Mouse (Mus musculus) layer of hippocampus, adult 18-20 months (tissue): ENCODE results near the gene Pds5a. TPM values are rescaled to one million over a fixed set of nuclear protein-coding genes. Genes with fewer than 3 reads are reported as not detected.
A peak's percentile ranks its signal among the peaks of the same experiment; 100 is the strongest.
"Not testable (repeated sequence)": the region's sequence is repeated elsewhere in the genome, so short reads cannot be mapped to it uniquely, and the experiment has no call there.

Experiments used
- DNase-seq, 2 experiments: peaks; one replicate each; pipeline ENCODE4 v3.0.0; 2022; ENCODE audit warnings: low spot score in 2 of 2
- long read RNA-seq: library from polyadenylated mRNA; stranded (forward); transcript quantifications from one replicate; pipeline ENCODE4 v2.0.0, GENCODE M21; 2021
- total RNA-seq, 2 experiments: library from RNA; stranded (reverse); gene quantifications; 2 replicates each; pipeline ENCODE4 v1.2.3; 2021

The Pds5a gene
- 10 to 100 TPM; 79.3 to 80.0 TPM for total RNA-seq
- long read RNA-seq, full-length matches to known transcripts = 2 of 34 reads
- long read RNA-seq, partial matches to known transcripts = 6 of 34 reads
- long read RNA-seq, other reads (novel, unspliced or antisense) = 26 of 34 reads

DNA sequence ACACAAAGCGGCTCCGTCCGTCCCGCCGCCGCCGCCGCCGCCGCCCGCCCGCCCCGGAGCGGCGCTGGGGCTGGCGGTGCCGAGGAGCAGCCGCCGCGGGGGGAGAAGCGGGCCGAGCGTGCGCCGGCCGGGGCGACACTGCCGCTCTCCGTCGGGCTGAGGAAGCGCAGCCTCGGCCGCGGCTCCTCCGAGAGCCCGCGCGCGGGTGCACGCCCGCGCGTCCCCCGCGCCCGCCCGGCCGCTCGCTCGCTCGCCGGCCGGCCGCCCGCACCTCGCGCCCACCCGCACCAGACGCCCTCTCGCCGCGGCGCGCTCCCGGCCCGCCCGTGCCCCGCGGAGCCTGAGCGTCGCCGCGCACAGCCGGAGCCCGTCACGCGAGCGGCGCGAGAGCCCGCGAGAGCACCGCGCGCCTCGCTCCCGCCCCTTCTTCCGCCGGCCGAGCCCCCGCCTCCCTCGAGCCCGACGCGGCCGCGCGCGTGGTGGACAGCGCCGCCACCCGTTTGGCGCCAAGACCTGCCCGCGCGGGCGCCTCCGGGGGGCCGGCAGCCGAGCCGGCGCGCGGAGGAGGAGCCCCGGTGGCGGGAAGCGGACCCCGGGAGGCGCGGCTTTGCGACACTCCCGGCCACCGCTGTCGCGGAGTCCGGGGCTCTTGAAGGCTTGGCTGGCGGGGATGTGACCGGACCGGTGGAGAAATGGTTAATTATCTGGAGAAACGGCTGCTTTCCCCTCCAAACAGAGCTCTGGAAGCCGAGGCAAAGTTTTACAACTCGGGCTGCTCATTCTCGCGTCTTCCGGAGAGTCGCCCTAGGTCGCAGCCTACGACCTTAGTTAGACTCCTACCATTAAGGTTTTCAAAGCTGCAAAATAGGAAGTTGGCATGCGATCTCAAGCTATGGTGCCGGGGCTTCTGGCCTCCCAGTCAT, at the start of gene Pds5a:
Gene Pds5a (minus strand): TSS at position 438 of the 923 bp plus-strand sequence.
- DNase-seq = peak; percentile 76 to 84

DNA sequence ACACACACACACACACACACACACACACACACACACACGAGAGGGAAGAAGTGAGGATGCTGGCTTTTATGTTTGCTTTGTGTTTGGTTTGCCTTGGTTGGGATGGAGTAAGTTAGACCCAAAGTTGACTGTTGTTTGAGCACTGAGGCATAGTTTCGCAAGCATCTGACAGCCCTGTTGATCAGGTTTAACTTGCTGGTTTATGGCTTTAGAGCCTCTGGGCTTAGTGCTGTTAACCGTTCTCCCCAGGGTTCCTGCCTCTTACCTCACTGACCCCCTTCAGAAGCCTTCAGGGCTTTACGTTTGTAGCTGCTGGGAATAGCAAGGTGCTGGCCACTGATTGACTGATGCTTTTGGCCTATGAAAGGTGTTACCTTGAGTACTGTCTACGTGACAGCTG, 48.8 kb upstream of the Pds5a start:
- no peak for DNase-seq

DNA sequence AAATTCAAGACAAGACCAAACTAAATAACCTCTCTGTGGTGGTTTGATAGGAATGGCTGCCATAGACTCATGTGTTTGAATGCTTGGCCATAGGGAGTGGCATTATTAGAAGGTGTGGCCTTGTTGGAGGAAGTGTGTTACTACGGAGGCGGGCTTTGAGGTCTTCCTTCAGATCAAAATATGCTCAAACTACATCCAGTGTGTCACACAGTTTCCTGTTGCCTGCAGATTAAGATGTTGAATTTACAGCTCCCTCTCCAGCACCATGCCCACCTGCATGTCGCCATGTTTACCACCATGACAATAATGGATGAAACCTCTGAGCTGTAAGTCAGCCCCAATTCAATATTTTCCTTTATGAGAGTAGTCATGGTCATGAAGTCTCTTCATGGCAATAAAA, 41.3 kb upstream of the Pds5a start:
- DNase-seq = no peak

DNA sequence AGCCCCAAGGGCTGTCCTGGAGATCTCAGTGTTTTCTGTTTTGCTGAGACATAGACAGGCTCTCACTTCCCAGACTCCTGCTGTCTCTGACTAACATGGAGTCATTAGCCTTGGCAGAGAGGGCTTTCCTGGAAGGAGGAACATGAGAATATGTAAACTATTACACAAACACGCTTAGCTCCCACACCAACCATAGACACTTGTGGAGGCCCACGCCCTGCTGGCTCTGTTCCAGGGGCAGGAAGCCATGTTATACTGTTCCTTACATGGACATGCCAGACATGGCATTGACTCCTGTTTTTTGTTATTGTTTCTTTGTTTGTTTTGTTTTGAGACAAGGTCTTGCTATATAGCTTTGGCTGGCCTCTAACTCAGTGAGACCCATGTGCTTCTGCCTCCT, 37.5 kb upstream of the Pds5a start:
- DNase-seq = no peak

DNA sequence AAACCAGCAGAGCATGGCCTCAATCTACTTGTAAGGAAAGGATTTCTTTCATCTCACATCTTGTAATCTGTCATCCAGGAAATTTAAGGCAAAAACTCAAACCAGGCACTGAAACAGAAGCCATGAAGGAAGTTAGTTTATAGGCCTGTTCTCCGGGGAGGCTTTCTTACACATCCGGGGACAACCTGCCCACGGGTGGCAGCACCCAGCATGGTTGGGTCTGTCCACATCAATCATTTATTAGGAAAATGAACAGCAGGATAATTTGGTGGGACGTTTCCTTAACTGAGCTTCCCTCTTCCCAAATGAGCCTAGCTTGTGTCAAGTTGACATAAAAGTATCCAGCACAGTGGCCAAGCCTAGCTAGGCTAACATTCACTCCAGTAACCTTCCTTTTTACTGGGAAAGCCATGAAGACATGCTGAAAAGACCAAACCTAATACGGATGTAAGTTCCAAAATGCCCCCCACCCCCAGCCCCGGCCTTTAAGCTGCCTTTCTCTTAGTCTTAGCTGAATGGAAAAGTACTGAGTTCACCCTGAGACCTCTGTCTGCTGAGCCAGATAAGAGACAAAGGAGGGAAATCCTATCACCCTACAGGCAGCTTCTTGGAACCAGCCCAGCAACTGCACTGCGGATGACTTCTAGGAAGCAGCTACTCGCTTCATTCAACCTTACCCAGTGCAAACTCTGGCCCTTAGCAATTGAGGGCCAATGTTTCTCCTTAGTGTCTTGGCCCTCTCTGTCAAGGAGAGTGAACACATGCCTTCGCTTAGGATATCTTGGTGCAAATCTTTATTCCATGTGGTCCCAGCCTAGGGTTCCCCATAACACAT, 33.3 kb upstream of the Pds5a start:
- no peak for DNase-seq

DNA sequence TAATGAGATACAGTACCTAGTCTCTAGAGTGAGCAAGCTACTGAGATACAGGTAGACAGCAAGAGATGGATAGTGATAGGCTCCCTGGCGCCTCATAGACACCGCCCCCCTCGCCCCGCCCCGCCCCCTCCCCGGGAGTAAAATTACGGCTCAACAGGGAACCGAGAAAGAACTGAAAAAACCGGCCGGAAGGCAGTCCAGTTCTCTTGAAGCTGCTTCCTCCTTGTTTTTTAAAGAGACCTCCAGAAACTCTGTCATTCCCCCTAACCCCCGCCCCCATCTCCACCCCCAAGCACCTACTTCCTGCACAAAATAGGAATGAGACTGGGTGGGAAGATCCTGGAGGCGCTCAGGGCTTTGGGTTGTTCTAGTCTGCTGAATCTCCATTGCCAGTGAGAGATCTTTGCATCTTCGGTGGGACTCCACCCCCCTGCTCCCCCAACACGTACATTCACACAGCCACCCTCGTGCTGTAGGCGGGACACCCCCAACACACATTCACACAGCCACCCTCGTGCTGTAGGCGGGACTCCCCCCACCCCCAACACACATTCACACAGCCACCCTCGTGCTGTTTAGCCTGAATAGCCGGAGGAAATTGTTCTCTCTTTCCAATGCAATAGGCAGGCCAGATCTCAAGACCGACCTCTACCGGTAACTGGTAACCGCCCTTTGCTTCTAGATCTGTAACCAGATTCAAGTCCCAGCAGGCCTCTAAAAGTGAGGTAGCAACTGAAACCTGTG, 26.4 kb upstream of the Pds5a start:
- DNase-seq = peak in 1 of 2 experiments; percentile 49

DNA sequence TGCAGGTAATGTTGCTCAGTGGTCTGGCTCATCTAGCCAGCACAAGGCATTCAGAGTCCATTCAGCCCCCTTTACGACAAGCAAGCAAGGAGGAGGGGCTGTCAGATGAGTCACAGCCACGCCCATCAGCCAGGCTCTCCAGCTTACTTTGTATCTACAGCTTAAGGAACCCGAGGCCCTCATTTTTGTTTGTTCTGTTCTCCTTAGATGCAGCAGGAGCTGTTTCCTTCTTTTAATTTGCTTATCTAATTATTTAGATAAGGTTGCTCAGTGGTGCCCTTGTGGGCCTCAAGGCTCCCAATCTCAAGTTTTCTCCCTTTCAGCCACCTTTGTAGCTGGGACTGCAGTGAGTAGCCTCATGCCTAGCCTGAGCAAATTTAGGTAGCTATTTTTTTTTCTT, 20.3 kb upstream of the Pds5a start:
- no peak for DNase-seq

DNA sequence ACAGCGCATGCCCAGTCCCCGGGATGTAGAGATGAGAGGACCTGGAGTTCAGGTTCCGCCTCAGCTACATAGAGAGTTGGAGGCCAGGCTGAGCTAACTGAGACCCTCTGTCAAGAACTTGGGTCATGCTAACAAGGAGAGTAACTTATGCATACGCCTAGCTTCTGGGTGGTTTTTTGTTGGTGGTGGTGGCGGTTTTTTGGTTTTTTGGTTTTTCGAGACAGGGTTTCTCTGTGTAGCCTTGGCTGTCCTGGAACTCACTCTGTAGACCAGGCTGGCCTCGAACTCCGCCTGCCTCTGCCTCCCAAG, 19.8 kb upstream of the Pds5a start:
- not testable (repeated sequence) for DNase-seq

DNA sequence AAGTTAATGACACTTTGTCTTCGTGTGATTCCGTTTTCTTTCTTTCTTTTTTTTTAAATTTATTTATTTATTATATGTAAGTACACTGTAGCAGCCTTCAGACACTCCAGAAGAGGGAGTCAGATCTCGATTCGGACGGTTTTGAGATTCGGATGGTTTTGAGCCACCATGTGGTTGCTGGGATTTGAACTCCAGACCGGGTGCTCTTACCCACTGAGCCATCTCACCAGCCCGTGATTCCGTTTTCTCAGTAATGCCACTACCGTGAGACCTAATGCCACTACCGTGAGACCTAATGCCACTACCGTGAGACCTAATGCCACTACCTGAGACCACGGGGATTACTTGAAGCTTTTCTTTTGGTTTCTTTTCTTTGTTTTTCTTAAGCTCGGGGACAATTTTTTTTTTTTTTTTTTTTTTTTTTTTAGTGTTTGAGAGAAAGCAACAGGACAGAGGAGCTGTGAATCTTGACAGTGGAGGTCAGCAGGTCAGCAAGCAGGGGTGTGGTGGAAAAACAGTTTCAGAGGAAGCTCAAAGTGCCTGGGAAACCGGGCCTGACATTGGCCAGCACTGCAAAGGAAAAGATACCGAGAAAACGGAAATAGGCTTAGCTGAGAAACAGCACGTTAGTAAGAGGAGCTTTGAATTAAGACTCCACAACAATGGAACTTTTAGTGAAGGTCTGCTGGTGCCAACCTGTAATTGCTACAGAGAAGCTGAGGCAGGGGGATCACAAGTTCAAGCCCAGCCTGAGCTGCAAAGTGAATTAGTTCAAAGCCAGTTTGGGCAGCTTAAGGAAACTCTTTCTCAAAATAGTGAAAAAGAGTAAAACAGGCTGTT, 19.2 kb upstream of the Pds5a start:
- no peak for DNase-seq

DNA sequence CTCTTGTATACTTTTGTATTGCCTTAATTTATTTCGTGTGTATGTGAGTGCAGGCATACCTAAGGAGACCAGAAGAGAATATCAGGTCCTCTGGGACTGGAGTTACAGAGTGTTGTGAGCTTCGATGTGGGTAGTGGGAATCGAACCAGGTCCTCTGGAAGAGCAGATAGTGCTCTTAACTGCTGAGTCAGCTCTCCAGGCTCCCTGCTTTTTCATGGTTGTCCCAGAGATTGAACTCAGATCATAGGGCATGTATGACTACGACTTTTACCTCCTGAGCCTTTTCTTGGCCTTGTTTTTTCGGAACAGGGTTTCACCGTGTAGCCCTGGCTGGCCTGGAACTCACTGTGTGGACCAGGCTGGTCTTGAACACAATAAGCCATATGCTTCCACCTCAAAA, 17.0 kb upstream of the Pds5a start:
- no peak for DNase-seq

DNA sequence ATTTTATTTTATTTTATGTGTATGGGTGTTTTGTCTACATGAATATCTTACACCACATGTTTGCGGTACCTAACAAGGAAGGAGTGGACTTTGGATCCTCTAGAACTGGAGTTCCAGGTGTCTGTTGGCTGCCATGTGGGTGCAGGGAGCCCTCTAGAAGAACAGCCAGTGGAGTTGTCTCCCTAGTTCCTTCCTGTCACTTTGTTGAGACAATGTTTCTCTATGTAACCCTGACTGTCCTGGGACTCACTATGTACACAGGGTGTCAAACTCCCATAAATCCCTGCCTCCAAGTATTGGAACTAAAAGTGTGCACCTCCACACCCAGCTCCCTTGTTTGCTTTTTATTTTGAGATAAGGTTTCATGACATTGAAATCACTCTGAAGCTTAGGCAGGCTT, 13.4 kb upstream of the Pds5a start:
- DNase-seq = no peak

DNA sequence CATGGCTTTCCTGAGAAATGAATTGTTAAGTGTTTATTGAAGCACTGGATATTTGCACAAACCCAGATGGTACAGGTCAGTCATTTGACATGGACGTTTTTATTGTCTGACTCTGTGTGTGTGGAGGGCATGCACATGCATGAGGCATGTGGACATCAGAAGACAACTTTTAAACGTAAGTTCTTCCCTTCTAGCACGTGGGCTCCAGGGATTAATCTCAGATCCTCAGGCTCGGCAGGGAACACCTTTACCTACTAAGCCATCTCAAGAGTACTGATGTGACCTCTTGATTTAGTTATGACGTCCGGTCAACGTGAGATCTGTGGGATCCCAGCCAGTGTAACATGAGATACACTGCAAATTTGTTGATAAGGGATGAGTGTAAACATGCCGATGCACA, 12.2 kb upstream of the Pds5a start:
- no peak for DNase-seq

DNA sequence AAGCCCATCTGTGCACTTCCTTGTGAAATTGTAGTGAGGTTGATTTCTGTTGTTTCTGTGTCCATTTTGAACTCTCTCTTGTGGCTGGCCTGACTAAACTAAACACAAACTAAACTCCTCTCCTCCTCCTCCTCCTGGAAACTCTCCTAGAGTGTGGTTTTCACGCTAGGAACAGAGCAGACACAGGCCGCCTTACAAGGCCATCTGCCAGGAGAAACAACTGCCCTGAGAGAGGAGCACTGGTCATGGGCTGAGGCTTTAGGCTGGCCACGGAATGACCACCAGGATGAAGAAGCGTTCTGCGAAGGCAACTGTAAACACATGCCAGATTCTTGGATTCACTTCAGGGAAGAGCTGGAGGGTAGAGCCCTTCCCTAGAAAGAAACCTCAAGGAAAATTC, 8.9 kb upstream of the Pds5a start:
- no peak for DNase-seq

DNA sequence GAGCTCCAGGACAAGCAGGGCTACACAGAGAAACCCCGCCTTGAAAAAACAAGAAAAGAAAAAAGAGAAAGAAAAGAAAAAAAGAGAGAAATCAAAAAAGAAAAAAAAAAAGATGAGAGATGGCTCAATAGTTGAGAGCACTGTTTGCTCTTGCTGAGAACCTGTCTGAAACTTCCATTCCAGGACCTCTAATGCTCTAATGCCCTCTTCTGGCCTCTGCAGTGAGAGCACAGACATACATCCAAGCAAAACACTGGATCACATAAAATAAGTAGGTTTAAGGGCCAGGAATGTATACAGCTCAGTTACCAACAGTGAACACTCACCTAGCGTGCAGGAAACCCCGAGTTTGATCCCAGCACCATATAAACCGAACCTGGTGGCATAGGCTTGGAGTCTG, 8.1 kb upstream of the Pds5a start:
- no peak for DNase-seq

DNA sequence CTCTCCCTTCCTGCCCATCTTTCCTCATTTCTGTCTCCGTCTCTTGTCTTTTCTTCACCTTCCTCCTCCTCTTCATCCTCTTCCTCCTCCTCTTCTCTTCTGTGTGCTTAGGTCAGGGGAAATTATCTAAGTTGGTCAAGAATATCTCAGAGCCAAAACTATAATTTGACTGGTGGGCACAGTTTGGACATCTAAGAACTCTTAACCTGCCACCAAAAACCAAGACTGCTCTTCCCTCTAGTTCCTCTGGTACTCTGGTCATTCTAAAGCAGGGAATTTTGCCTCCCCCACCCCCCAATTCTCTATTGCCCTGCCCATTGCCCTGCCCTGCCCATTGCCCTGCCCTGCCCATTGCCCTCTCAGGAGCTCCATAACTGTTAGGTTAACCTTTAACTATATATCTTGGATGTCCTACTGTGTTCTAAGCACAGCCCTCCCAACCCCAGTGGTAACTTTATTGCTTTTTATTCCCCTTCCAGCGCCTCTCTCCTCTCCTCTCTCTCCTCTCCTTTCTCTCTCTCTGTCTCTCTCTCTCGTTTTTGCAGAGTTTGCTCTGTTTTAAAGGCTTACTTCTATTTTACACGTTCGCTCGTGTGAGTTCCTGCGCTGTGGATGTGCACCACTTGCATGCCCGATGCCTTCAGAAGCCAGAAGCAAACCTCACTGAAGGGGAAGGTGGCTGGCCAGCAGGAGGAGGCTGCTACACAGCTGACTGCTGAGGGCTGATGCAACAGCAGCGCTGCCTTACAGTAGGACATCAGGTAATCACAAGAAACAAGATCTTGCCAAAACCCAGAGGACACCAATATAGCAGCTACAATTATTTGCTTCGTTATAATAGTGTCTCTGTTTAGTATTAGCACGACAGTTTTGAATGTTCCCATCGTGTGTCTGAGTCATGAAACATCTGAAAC, 6.9 kb upstream of the Pds5a start:
- no peak for DNase-seq

DNA sequence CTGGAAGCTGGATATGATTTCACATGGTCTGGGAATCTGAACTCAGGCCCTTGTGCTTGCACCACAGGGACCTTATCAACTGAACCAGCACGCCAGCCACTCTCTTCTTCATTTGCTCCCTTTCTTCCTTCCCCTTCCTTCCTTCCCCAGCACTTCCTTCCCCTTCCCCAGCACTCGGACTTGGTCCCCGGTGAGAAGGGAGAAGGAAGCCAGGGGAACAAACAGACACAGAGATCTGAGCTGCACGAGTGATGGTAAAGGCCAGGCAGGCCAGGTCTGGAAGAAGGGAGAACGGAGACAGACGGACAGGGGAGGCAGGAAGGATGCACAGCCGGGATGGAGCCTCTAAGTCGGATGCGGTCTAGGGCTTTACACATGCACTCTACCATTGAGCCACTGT, 5.2 kb upstream of the Pds5a start:
- no peak for DNase-seq

DNA sequence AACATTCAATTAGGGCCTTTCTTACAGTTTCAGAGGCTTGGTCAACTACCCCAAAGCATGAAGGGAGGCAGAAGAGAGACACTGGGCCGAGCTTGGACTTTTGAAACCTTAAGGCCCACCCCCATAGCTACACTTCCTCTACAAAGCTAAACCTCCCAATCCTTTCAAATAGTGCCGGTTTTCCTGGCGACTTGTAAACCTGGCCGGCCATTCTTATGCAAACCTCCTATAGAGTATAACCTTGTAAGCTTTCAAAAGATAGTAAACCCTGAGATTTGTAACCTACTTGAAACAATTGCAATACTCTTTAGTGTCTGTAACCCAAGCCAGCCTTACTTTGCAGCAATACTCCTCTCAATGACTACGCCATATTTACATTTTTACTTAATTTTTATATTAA, 2.0 kb upstream of the Pds5a start:
- DNase-seq = no peak

DNA sequence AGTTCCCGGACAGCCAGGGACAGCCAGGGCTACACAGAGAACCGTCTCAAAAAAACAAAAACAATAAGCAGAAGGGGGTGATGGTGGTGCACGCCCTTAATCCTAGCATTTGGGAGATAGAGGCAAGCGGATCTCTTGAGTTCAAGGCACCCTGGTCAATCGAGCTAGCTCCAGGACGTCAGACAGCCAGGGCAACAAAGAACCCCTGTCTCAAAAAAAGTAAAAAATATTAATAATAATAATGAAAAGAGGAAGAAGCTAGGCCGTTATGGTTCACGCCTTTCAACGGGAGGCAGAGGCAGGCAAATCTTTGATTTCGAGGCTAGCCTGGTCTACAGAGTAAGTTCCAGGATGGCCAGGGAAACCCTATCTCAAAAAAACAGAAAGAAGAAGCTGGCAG, 1.1 kb upstream of the Pds5a start:
- DNase-seq = no peak

DNA sequence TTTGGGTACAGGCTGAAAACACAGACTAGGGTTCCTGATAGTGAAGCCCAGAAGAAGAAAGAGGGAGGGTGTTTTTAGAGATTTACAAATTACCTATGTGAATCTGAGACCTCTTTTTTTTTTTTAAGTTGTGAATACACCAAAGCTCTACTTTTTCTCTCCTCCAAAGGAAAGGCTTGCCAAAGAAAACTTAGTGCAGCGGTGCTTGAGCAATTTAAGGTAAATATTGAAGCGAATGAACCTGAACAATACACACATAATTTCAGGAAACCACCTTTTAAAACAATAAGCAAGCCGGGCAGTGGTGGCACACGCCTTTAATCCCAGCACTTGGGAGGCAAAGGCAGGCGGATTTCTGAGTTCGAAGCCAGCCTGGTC, 675 bp upstream of the Pds5a start:
- no peak for DNase-seq

DNA sequence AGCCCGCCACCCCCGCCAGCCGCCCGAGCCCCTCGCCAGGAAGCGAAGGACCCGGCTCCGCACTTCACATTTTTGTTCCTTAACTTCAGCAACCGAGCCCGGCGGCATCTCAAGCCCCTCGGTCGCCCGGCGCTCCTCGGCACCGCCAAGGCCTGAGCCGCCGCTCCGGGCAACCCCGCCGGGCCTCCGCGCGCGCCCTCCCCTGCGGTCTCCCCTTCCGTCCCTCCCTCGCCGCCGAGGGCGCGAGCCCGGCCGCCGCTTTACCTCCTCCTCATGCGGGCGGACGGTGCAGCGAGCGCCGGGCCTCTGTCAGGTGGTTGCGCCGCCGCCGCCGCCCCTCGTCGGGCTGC, 612 bp downstream of the Pds5a start:
- peak in 1 of 2 experiments; percentile 40 for DNase-seq
